Mouse (Mus musculus): ENCODE results near the gene Gabrb1. TPM values are rescaled to one million over a fixed set of nuclear protein-coding genes. Genes with fewer than 3 reads are reported as not detected.
"Not testable (repeated sequence)": the region's sequence is repeated elsewhere in the genome, so short reads cannot be mapped to it uniquely, and the experiment has no call there.

Gene Gabrb1
- polyA plus RNA-seq, 1 experiment from 2014 or later = 0.89 TPM

GRCm38 (mm10) chr5:72036954-72037353 lies 379.0 kb downstream of the Gabrb1 start:
- ATAC-seq (ENCODE audit: insufficient number of reproducible peaks, low FRiP score, low TSS enrichment, low read depth) = no peak
- H3K36me3 ChIP-seq = no peaks in the 10 kb centered on the region
- no peak overlapping the region for H3K9ac ChIP-seq
- H3K4me1 ChIP-seq = no peaks in the 10 kb centered on the region
- no peaks in the 10 kb centered on the region for H3K9me3 ChIP-seq (replicated peaks)
- H3K27me3 ChIP-seq = no peaks in the 10 kb centered on the region
- H3K4me2 ChIP-seq (replicated peaks) = no peak overlapping the region
- H3K4me3 ChIP-seq (replicated peaks) = no peak overlapping the region
- no peak overlapping the region for H3K27ac ChIP-seq (replicated peaks)

DNA sequence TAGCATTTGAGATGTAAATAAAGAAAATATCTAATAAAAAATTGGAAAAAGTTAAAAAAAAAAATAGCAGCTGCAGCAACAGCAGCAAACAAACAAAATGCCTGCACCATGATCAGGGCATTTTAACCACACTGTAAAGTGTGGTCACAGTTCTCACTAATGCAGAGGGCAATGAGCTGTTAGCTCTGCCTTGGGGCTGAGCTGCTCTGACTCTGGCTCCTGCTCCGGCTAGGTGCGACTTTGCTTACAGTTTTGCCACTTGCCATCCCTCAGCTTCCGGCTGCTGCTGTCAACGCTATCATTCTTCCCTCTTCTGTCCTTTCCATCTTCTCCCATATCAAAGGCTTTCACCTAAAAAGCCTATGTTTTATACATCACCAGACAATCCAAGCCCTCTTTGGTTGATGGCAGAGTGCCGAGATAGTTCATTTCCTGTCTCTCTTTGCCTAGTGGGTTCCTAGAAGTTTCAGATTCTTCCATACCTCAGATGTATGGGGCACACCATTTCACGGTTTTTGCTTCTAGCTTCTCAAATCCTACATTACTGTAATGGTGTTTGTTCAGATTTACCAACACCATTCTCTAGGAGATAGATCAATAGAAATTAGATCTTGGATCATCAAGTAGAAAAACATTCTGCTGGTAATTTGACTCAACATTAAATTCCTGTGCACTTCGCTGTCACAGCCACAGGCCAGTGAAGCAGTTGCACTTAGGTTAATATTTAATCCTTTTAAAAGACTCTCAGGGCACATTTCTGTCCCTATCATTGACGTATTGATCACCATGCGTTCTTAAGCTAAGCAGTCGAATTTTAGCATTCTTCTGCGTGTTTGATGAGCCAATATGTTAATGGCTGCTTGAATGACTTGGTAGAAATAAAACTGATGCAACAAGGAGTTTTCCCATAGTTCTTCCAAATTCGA lies 385.6 kb downstream of the Gabrb1 start:
- no peak for ATAC-seq (ENCODE audit: insufficient number of reproducible peaks, low FRiP score, low TSS enrichment, low read depth)
- Histone ChIP-seq H3K4me2 (replicated peaks) (no peak overlapping the region), H3K36me3 (no peaks in the 10 kb centered on the region), H3K4me3 (replicated peaks) (no peak overlapping the region), H3K27me3 (no peaks in the 10 kb centered on the region), H3K4me1 (no peaks in the 10 kb centered on the region), H3K27ac (replicated peaks) (no peak overlapping the region), H3K9ac (no peak overlapping the region), H3K9me3 (replicated peaks) (no peaks in the 10 kb centered on the region)
- 76% methylated on average over 12 of the region's 12 CpGs for WGBS

GRCm38 (mm10) chr5:72046261-72046660 lies 388.3 kb downstream of the Gabrb1 start:
- H3K9ac ChIP-seq = no peak overlapping the region
- H3K4me2 ChIP-seq (replicated peaks) = no peak overlapping the region
- no peak for ATAC-seq (ENCODE audit: insufficient number of reproducible peaks, low FRiP score, low TSS enrichment, low read depth)
- no peaks in the 10 kb centered on the region for H3K36me3 ChIP-seq
- H3K9me3 ChIP-seq (replicated peaks) = no peaks in the 10 kb centered on the region
- no peaks in the 10 kb centered on the region for H3K27me3 ChIP-seq
- H3K4me3 ChIP-seq (replicated peaks) = no peak overlapping the region
- no peaks in the 10 kb centered on the region for H3K4me1 ChIP-seq
- 74% methylated on average over 2 of the region's 2 CpGs for WGBS
- no peak overlapping the region for H3K27ac ChIP-seq (replicated peaks)

DNA sequence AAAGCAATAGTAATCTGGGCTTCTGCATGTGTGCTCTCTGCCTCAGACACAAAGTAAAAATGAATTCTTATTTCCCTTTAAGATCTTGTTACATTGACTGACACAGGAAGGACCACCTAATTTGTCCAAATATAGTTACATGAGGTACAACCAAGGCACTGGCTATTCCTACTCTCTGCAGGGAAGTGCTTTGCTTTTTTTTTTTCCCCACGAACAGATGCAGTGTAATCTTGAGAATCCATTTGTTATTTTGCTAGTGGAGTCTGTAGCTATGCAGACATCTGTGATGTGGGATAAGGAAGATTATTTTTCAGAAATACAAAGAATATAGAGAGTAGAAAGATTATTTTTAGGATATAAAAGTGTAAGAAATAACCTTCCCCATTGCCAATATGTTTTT lies 406.2 kb downstream of the Gabrb1 start:
- Histone ChIP-seq H3K36me3 (no peaks in the 10 kb centered on the region), H3K27ac (replicated peaks) (no peak overlapping the region), H3K4me1 (no peaks in the 10 kb centered on the region), H3K4me3 (replicated peaks) (no peak overlapping the region), H3K4me2 (replicated peaks) (no peak overlapping the region), H3K9me3 (replicated peaks) (no peaks in the 10 kb centered on the region), H3K9ac (no peak overlapping the region), H3K27me3 (no peaks in the 10 kb centered on the region)
- 62% methylated on average over 1 of the region's 1 CpGs for WGBS
- no peak for ATAC-seq (ENCODE audit: insufficient number of reproducible peaks, low FRiP score, low TSS enrichment, low read depth)

DNA sequence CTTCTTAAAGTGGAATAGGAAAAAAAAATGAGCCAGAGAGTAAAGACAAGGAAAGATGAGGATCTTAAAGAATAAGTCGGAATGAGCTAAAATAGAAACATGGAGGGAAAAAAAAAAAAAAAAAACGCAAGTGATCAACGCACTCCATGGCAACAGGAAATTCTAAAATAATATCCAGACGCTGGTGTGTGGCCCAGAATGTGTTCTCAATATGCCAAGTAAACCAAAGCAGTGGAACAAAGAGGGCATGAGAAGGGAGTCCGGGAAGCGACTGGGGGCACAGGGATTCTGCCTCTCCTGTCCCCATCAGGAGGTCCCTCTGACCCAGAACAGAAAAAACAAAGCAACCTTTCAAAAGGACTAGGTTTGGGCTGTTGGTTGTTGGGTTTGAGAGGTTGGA lies 410.9 kb downstream of the Gabrb1 start:
- no peaks in the 10 kb centered on the region for H3K9me3 ChIP-seq (replicated peaks)
- no peaks in the 10 kb centered on the region for H3K27me3 ChIP-seq
- H3K4me3 ChIP-seq (replicated peaks) = no peak overlapping the region
- ATAC-seq (ENCODE audit: insufficient number of reproducible peaks, low FRiP score, low TSS enrichment, low read depth) = no peak
- no peaks in the 10 kb centered on the region for H3K4me1 ChIP-seq
- no peaks in the 10 kb centered on the region for H3K36me3 ChIP-seq
- peak overlapping the region; percentile 65 for H3K27ac ChIP-seq (replicated peaks)
- H3K4me2 ChIP-seq (replicated peaks) = no peak overlapping the region
- H3K9ac ChIP-seq = no peak overlapping the region
- WGBS = 29% methylated on average over 6 of the region's 6 CpGs

GRCm38 (mm10) chr5:72069398-72069797 lies 411.5 kb downstream of the Gabrb1 start:
- not testable (repeated sequence) for H3K4me3 ChIP-seq (replicated peaks); H3K9me3 ChIP-seq (replicated peaks); ATAC-seq (ENCODE audit: insufficient number of reproducible peaks, low FRiP score, low TSS enrichment, low read depth); H3K27me3 ChIP-seq; H3K36me3 ChIP-seq; H3K4me1 ChIP-seq; H3K4me2 ChIP-seq (replicated peaks); H3K9ac ChIP-seq
- 78% methylated on average over 7 of the region's 7 CpGs for WGBS
- peak overlapping the region; percentile 65; the same call in 1 of the 2 replicates for H3K27ac ChIP-seq (replicated peaks)

DNA sequence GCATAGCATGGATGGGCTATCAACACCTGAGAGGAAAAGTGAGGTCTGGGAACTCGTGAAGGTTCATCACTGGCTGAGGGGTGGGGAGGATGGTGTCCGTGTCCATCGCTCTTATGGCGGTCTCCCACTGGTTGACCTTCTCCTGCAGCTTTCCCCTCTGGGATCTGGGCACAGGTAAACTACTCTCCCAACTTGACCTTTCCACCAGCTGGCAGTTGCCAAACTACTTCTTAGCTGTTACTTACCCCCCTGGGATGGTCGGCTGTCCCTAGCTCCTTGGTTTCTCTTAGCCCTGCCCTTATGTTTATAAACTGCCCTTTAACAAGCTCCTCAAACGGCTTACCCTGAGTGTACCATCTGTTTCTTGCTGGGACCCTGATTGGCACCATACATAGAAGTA lies 418.9 kb downstream of the Gabrb1 start:
- WGBS = 87% methylated on average over 6 of the region's 6 CpGs
- Histone ChIP-seq H3K27me3 (no peaks in the 10 kb centered on the region), H3K4me2 (replicated peaks) (no peak overlapping the region), H3K27ac (replicated peaks) (no peak overlapping the region), H3K9me3 (replicated peaks) (no peaks in the 10 kb centered on the region), H3K4me1 (no peaks in the 10 kb centered on the region), H3K9ac (no peak overlapping the region), H3K36me3 (no peaks in the 10 kb centered on the region), H3K4me3 (replicated peaks) (no peak overlapping the region)
- ATAC-seq (ENCODE audit: insufficient number of reproducible peaks, low FRiP score, low TSS enrichment, low read depth) = no peak

- no peak overlapping the region for H3K4me2 ChIP-seq (replicated peaks)
- H3K27ac ChIP-seq (replicated peaks) = no peak overlapping the region
- no peak overlapping the region for H3K9ac ChIP-seq
- no peaks in the 10 kb centered on the region for H3K27me3 ChIP-seq
- WGBS = 87% methylated on average over 1 of the region's 1 CpGs
- no peak for ATAC-seq (ENCODE audit: insufficient number of reproducible peaks, low FRiP score, low TSS enrichment, low read depth)
- no peaks in the 10 kb centered on the region for H3K4me1 ChIP-seq
- H3K4me3 ChIP-seq (replicated peaks) = no peak overlapping the region
- H3K9me3 ChIP-seq (replicated peaks) = no peaks in the 10 kb centered on the region
- H3K36me3 ChIP-seq = no peaks in the 10 kb centered on the region
Measured at GRCm38 (mm10) chr5:72086518-72086917, 428.6 kb downstream of the Gabrb1 start.

GRCm38 (mm10) chr5:72094582-72094981 lies 436.7 kb downstream of the Gabrb1 start:
- no peak overlapping the region for H3K27ac ChIP-seq (replicated peaks)
- ATAC-seq (ENCODE audit: insufficient number of reproducible peaks, low FRiP score, low TSS enrichment, low read depth) = no peak
- no peaks in the 10 kb centered on the region for H3K27me3 ChIP-seq
- H3K4me2 ChIP-seq (replicated peaks) = no peak overlapping the region
- 44% methylated on average over 7 of the region's 7 CpGs for WGBS
- no peaks in the 10 kb centered on the region for H3K36me3 ChIP-seq
- no peak overlapping the region for H3K9ac ChIP-seq
- H3K4me3 ChIP-seq (replicated peaks) = no peak overlapping the region
- no peaks in the 10 kb centered on the region for H3K4me1 ChIP-seq
- no peaks in the 10 kb centered on the region for H3K9me3 ChIP-seq (replicated peaks)

DNA sequence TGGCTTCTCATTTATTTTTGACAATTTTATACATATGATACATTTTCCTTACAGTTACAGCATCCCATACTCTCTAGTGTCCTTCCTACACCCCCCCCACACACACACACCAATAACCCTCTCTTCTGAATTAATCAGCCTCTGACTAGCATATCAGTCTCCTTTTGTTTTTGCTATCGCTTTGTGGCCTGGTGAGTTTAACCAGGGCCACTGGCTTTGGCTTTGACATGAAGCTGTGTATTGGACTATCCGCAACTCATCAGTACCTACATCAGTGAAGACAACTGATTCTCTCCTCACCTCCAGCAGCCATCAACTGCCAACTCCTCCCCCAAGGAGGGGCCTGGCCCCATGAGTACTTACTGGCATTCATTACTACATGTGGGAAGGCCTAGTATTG lies 437.1 kb downstream of the Gabrb1 start:
- no peak for ATAC-seq (ENCODE audit: insufficient number of reproducible peaks, low FRiP score, low TSS enrichment, low read depth)
- no peaks in the 10 kb centered on the region for H3K9me3 ChIP-seq (replicated peaks)
- WGBS = 89% methylated on average over 2 of the region's 2 CpGs
- H3K27ac ChIP-seq (replicated peaks) = no peak overlapping the region
- no peak overlapping the region for H3K4me3 ChIP-seq (replicated peaks)
- no peaks in the 10 kb centered on the region for H3K4me1 ChIP-seq
- no peaks in the 10 kb centered on the region for H3K27me3 ChIP-seq
- H3K9ac ChIP-seq = no peak overlapping the region
- no peak overlapping the region for H3K4me2 ChIP-seq (replicated peaks)
- H3K36me3 ChIP-seq = no peaks in the 10 kb centered on the region

- H3K27ac ChIP-seq (replicated peaks) = no peak overlapping the region
Measured at GRCm38 (mm10) chr5:72104274-72104921, 446.5 kb downstream of the Gabrb1 start.

More at GRCm38 (mm10) chr5:72104274-72104921, 446.5 kb downstream of the Gabrb1 start:
- no peaks in the 10 kb centered on the region for H3K9me3 ChIP-seq (replicated peaks)
- H3K4me3 ChIP-seq (replicated peaks) = no peak overlapping the region
- H3K4me1 ChIP-seq = no peaks in the 10 kb centered on the region
- 67% methylated on average over 7 of the region's 7 CpGs for WGBS
- H3K9ac ChIP-seq = no peak overlapping the region
- no peaks in the 10 kb centered on the region for H3K36me3 ChIP-seq
- no peaks in the 10 kb centered on the region for H3K27me3 ChIP-seq
- H3K4me2 ChIP-seq (replicated peaks) = no peak overlapping the region
- no peak for ATAC-seq (ENCODE audit: insufficient number of reproducible peaks, low FRiP score, low TSS enrichment, low read depth)
